Mouse (Mus musculus) C2C12 (cell line): ENCODE measurements at regions not wholly inside any gene's neighbourhood (a gene's known extent, or its start where the extent isn't known, plus 50 kb on each side); places are given as distances from the start of the nearest gene placed in this dataset.

ENCODE experiments used
- CTCF ChIP-seq: IDR thresholded peaks from one replicate; pipeline ENCODE4 v1.5.1; 2011; ENCODE audit not compliant: control insufficient read depth, insufficient read depth, insufficient read length
- MAX ChIP-seq: IDR thresholded peaks from one replicate; pipeline ENCODE4 v1.6.1; 2011; ENCODE audit warnings: mild to moderate bottlenecking, control low read depth
- MYOD1 ChIP-seq: IDR thresholded peaks from one replicate; pipeline ENCODE4 v1.6.1; 2011; ENCODE audit warnings: low read depth; ENCODE audit not compliant: control insufficient read depth, insufficient read length
- USF1 ChIP-seq: IDR thresholded peaks from one replicate; pipeline ENCODE4 v1.6.1; 2011; ENCODE audit warnings: low read depth, mild to moderate bottlenecking, control low read depth, moderate library complexity

DNA sequence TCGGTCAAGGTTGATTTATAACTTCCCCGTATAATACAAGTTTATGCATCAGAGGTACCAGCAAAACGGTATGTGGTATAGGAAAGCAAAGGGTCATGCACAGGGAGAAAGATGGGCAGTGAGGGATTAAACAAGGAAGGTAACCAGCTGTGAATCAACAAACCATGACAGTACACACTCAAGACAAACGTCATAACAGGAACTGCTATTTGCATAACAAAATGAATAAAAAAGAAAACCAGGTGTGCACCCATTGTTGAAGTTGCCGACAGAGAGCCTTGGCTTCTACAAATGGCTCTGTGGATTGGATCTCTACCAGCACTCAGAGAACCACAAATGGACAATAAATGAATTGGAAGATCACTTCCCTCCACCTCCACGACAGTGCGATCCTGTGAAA lies 170.1 kb upstream of the Dkk2 start:
- TF ChIP-seq CTCF (no peak), MAX (no peak), MYOD1 (no peak), USF1 (no peak)
